Mouse (Mus musculus) c-Kit-negative CD71-positive TER-119-positive erythroid progenitor cells, embryonic 14.5 days (primary cell): ENCODE measurements around the gene Luc7l.

Experiments used
- DNase-seq: peaks from one replicate; pipeline ENCODE4 v3.0.0-alpha.2; 2013; ENCODE audit warnings: low read depth, low spot score

The Luc7l gene

GRCm38 (mm10) chr17:26252539-26253251 is at the start of gene Luc7l:
Luc7l (plus strand) TSS chr17:26252896.
- DNase-seq = peak; percentile 88

GRCm38 (mm10) chr17:26203321-26203811 is 49.3 kb upstream of the Luc7l start:
- no peak for DNase-seq

DNA sequence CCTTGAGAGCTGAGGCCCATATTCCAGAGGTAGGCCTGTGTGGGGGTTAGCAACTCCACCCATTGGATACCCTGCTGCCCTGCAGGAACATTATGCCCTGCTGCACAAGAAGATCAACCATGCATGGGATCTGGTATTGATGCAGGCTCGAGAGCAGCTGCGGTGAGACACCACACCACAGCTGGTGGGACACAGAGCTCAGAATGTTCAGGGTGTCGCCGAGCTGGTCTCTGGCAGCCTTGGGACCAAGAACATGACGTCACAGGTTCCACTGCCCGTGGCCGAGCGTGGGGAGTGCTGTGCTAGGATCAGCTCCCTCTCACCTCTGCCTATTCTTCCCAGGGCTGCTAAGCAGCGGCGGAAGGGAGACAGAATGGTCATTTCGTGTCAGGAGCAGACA is 47.9 kb upstream of the Luc7l start:
- no peak for DNase-seq

GRCm38 (mm10) chr17:26206392-26206791 is 46.3 kb upstream of the Luc7l start:
- DNase-seq = no peak

DNA sequence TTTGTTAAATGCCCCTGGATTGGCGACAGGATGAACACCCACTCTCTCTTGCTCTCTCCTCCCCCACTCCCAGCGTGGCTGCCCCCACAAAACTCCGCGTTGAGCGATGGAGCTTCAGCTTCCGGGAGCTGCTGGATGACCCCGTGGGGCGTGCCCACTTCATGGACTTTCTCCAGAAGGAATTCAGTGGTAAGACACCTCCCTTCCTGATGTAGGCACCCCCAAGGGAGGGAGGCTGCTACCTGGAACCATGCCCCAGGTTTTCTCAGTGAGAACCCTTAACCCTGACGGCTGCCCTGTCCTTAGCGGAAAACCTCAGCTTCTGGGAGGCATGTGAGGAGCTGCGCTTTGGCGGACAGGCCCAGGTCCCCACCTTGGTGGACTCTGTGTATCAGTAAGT is 45.0 kb upstream of the Luc7l start, which contains the start of gene Arhgdig:
Arhgdig (minus strand) TSS at position 101 of the 400 bp plus-strand sequence.
- DNase-seq = no peak

GRCm38 (mm10) chr17:26212241-26212640 is 40.5 kb upstream of the Luc7l start:
- DNase-seq = no peak

DNA sequence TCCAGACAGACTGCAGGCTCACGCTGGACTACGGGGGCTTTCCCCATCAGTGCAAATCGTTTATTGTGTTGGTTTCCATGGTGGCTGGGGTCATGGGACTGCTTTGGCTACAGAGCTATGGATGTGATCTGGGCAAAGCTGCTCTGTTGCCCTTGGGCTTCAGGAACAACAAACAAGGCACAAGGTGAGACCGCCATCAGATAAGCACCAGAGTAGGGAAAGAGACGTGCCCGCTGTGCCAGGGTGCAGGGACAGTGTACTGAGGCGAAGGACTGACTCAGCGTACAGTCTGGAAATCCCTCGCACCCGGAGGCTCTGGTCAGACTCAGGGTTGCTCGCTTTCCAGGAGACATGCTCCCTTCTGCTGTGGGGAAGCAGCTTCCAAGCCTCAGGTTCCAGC is 40.0 kb upstream of the Luc7l start:
- no peak for DNase-seq

GRCm38 (mm10) chr17:26221508-26221907 is 31.2 kb upstream of the Luc7l start:
- no peak for DNase-seq

DNA sequence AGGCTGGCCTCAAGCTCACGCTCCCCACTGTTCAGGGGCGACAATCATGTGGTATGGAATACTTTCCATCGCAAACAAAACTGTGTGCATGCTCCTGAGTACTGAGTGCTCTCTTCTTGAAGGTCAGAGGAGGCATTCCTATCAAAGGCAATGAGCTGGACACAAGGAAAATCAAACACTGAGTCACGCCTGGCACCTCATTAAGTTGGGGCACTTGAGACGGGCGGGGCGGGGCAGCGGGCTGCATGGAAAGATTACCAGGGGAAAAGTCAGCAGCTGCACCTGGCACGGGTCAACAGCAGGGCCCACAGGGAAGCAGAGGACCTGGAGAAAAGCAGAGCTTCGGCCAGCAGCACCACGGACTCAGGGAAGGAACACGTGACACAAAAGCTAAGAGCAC is 27.5 kb upstream of the Luc7l start:
- DNase-seq = no peak

DNA sequence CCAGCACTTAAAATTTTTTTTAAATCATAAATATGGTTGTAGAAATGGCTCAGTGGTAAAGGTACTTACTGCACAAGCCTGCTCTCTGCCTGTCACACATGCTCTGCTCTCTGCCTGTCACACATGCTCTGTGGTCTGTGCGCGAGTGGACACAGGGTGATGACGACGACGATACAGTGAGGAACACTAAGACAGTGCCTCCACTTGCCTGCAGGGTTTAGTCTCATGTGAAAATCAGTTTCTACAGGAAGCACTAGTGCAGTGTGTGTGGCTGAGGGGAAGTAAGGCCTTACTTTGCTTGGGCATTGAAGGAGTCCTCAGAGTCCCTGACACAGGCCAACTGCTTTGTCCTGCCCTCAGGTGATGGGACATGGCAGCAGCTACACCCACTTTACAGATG is 22.9 kb upstream of the Luc7l start:
- DNase-seq = no peak

DNA sequence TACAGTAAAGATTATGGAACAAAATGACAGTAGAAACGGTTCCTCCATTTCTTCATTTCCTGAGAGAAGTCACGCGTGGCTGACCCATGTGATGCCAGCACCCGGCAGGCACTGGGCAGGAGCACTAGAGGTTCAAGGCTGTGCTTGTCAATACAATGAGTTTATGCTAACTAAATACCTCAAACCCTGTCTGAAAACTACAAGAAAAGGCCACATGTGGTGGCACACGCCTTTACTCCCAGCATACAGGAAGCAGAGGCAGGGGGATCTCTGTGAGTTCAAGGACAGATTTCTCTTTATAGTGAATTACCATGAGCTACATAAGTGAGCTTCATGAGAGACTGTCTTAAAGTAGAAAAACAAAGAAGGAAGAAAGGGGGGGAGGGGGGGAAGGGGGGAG is 21.5 kb upstream of the Luc7l start:
- DNase-seq = no peak

GRCm38 (mm10) chr17:26232863-26233262 is 19.8 kb upstream of the Luc7l start:
- no peak for DNase-seq

GRCm38 (mm10) chr17:26234386-26234785 is 18.3 kb upstream of the Luc7l start:
- no peak for DNase-seq

- DNase-seq = no peak
These were observed 17.4 kb upstream of the Luc7l start for GRCm38 (mm10) chr17:26235077-26235815.

GRCm38 (mm10) chr17:26237667-26238066 is 15.0 kb upstream of the Luc7l start:
- DNase-seq = no peak

- DNase-seq = no peak
These were observed 13.1 kb upstream of the Luc7l start for GRCm38 (mm10) chr17:26239551-26239950.

DNA sequence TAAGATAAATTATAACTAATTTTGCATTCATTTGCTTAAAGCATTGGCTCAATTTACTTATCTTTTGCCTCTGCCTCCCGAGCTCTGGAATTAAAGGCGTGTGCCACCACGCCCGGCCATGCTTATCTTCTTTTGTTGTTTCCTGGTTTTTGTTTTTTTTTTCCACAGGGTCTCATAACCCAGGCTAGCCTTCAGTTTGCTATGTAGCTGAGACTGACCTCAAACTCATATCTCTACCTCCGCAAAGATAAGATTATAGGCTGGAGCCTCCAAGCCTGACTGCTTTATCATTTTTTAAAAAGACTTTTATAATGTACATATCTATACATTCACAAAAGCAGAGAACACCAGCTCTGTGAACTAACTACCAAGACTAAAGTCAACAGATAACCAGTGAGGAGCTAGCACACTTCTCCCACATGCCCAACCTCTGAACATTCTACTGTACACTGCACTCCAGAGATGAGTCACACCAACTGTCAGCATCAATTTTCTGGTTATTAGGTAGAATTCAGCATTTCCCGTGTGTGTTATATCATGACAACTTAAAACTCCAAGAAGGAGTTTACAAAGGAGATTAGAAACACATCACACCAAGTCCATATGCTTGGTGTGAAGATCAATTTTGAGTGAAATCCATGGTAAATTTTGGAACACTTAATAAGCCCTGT is 12.4 kb upstream of the Luc7l start:
- DNase-seq = no peak

GRCm38 (mm10) chr17:26240990-26241389 is 11.7 kb upstream of the Luc7l start:
- no peak for DNase-seq

GRCm38 (mm10) chr17:26243471-26244100 is 9.1 kb upstream of the Luc7l start:
- no peak for DNase-seq

DNA sequence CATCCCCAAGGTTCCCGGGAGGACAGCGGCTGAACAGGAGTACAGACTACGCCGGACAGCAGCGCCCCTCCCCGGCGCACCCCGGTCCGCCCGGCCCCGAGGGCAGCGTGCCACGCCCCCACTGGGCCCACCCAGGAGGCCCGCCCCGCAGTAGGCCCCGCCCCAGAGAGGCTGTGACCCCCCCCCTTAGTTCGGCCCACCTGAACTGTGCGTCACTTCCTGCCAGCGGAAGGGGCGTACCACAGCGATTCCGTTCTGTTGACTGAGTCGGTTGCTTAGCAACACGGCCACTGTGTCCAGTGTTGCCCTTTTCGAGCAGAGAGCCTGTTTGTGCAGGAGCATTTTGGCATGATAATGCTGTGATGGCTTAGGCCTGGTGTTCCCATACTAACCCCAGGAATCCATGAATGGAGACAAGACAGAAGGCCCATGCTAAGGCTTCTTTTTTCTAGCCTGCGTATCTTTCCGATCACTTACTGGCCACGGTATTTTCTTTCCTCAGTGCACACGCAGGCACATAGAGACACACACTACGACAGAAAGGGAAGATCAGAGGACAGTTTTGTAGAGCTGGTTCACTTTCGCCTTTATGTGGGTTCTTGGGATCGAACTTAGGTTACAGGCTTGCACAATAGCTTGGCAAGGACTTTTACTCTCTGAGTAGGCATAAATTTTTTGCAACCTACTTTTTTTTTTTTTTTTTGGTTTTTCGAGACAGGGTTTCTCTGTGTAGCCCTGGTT is 8.4 kb upstream of the Luc7l start, which contains the start of gene Fam234a:
Fam234a (minus strand) TSS at position 142 of the 741 bp plus-strand sequence.
- peak; percentile 79 for DNase-seq

GRCm38 (mm10) chr17:26251886-26252538 is 684 bp upstream of the Luc7l start:
- no peak for DNase-seq
